ENCODE assay signal across 8 mouse cellular contexts in the genomic region with DNA sequence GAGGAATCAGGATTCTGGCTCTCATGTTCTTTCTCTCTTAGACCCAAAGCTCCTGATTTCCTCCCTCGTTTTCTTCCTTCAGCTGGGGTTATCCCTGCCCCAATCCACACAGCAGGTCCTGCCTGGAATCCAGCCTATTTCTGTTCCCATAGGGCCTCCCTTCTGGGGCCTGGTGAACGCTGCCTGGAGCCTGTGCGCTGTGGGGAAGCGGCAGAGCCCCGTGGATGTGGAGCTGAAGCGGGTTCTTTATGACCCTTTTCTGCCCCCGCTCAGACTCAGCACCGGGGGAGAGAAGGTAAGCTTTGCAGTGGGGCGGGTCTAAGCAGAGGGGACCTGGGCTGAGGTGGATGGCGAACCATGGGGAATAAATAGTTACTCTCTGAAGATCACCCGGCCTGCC. TPM values are rescaled to one million over a fixed set of nuclear protein-coding genes. Genes with fewer than 3 reads are reported as not detected.
DNase-seq lines count a peak whose midpoint lies in the region; ATAC-seq and TF ChIP-seq lines count a peak whose summit lies in the region.

No protein-coding gene starts in this region.

- H3K9ac ChIP-seq in limb, embryonic 12.5 days (replicated peaks) = no peak overlapping the region; the same call in 1 of the 2 replicates

- no peaks in the 10 kb centered on the region for H3K9me3 ChIP-seq in limb, embryonic 12.5 days

- peak overlapping the region; percentile 45 for H3K27ac ChIP-seq in cerebellum, adult 2 months (ENCODE audit: insufficient read depth, low read length)
- H3K27ac ChIP-seq in limb, embryonic 12.5 days = peak overlapping the region; percentile 50; the same call in 1 of the 2 replicates
- no peak overlapping the region for H3K27ac ChIP-seq in thymus, adult 2 months (ENCODE audit: control insufficient read depth, insufficient read depth, low read length)

- peak overlapping the region; percentile 57 for H3K4me3 ChIP-seq in cerebellum, adult 2 months (replicated peaks; ENCODE audit: insufficient read depth, low read depth, low read length)
- peak overlapping the region; percentile 51 for H3K4me3 ChIP-seq in limb, embryonic 12.5 days (replicated peaks)
- H3K4me3 ChIP-seq in thymus, adult 2 months (ENCODE audit: control insufficient read depth, insufficient read depth, low read length) = no peak overlapping the region

- H3K4me1 ChIP-seq in cerebellum, adult 2 months (ENCODE audit: control insufficient read depth, insufficient read depth, low read length) = peaks cover 10% of the 10 kb centered on the region
- H3K4me1 ChIP-seq in limb, embryonic 12.5 days (replicated peaks) = peaks cover 41% of the 10 kb centered on the region
- peaks cover 29% of the 10 kb centered on the region for H3K4me1 ChIP-seq in thymus, adult 2 months (replicated peaks; ENCODE audit: control insufficient read depth, insufficient read depth, low read length)

- peak overlapping the region; percentile 90 for H3K4me2 ChIP-seq in limb, embryonic 12.5 days

- TF ChIP-seq POLR2A in cerebellum, adult 2 months (IDR thresholded peaks at IDR 0.05; ENCODE audit: borderline replicate concordance, insufficient read depth, low read length) = no peak
- TF ChIP-seq POLR2A in thymus, adult 2 months (IDR thresholded peaks at IDR 0.05; ENCODE audit: control insufficient read depth, extremely low read depth, insufficient read depth, low read length, poor library complexity) = no peak

- DNase-seq in cerebellum, adult 2 months = peak in 1 of 2 experiments; percentile 63
- DNase-seq in cerebellum, postnatal 36 days = no peak
- peak; percentile 38 for DNase-seq in right cerebral cortex, postnatal 14 days
- no peak for DNase-seq in right cerebral cortex, adult 18-20 months
- DNase-seq in layer of hippocampus, adult 11-12 months (ENCODE audit: low spot score) = no peak
- DNase-seq in thymus, adult 2 months = no peak
- DNase-seq in left cerebral cortex, postnatal 14 days (ENCODE audit: low spot score in 2 of 2) = no peak

- intact Hi-C loops in left cerebral cortex, postnatal 14 days (cut with DNase I) = loop anchor here (10.0 kb wide), 1 partner anchor 236 kb away; the partner anchor contains the start of gene Bax

- no peaks in the 10 kb centered on the region for H3K36me3 ChIP-seq in limb, embryonic 12.5 days
- no peaks in the 10 kb centered on the region for H3K36me3 ChIP-seq in thymus, adult 2 months (ENCODE audit: control insufficient read depth, insufficient read depth, low read length)

- WGBS in cerebellum, adult 2 months = 32% methylated on average over 11 of the region's 11 CpGs
- 31% methylated on average over 11 of the region's 11 CpGs for WGBS in limb, embryonic 12.5 days
- 58% methylated on average over 11 of the region's 11 CpGs for WGBS in thymus, adult 2 months

- no peak for ATAC-seq in limb, embryonic 12.5 days (ENCODE audit: insufficient number of reproducible peaks, insufficient read depth, low FRiP score, low TSS enrichment, low read depth)

- TF ChIP-seq CTCF in cerebellum, adult 2 months (IDR thresholded peaks at IDR 0.05; ENCODE audit: borderline replicate concordance, insufficient read depth, low read depth, low read length) = no peak
- no peak for TF ChIP-seq CTCF in thymus, adult 2 months (IDR thresholded peaks at IDR 0.05; ENCODE audit: borderline replicate concordance, control insufficient read depth, extremely low read depth, insufficient read depth, low read length, poor library complexity)

- H3K27me3 ChIP-seq in cerebellum, adult 2 months (ENCODE audit: control insufficient read depth, insufficient read depth, low read length) = no peaks in the 10 kb centered on the region
- peaks cover 36% of the 10 kb centered on the region for H3K27me3 ChIP-seq in limb, embryonic 12.5 days
- H3K27me3 ChIP-seq in thymus, adult 2 months (ENCODE audit: control insufficient read depth, insufficient read depth, low read length) = peaks cover 16% of the 10 kb centered on the region; the same call in 1 of the 2 replicates

RNA-seq across cellular contexts. Expression of gene Car11, which starts 1.4 kb away (rescaled TPM):
- 164 and 166 TPM in 2 replicates for polyA plus RNA-seq in cerebellum, adult 2 months (2012; rRNA removed)
- 8.8 and 12.6 TPM in 2 replicates for polyA plus RNA-seq in limb, embryonic 12.5 days (2016; fragmentation: Nextera tagmentation; extraction: Ambion mirVana)
- polyA plus RNA-seq in thymus, adult 2 months (2012; rRNA removed) = 2.2 and 2.7 TPM in 2 replicates
- total RNA-seq in left cerebral cortex, postnatal 14 days (2021) = 100 to 1,000 TPM; 168 to 172 TPM

RNA-seq across cellular contexts. Expression of gene Dbp, which starts 3.8 kb away (rescaled TPM):
- polyA plus RNA-seq in cerebellum, adult 2 months (2012; rRNA removed) = 222 and 239 TPM in 2 replicates
- polyA plus RNA-seq in limb, embryonic 12.5 days (2016; fragmentation: Nextera tagmentation; extraction: Ambion mirVana) = 6.4 and 8.5 TPM in 2 replicates
- polyA plus RNA-seq in thymus, adult 2 months (2012; rRNA removed) = 28.2 and 31.3 TPM in 2 replicates
- 10 to 100 TPM; 68.7 to 83.5 TPM for total RNA-seq in left cerebral cortex, postnatal 14 days (2021)

RNA-seq across cellular contexts. Expression of gene Sec1, which starts 6.9 kb away (rescaled TPM):
- polyA plus RNA-seq in cerebellum, adult 2 months (2012; rRNA removed) = 0.29 and 0.64 TPM in 2 replicates
- polyA plus RNA-seq in limb, embryonic 12.5 days (2016; fragmentation: Nextera tagmentation; extraction: Ambion mirVana) = 0.40 and 0.74 TPM in 2 replicates
- 1.6 and 1.9 TPM in 2 replicates for polyA plus RNA-seq in thymus, adult 2 months (2012; rRNA removed)
- under 1 TPM; 0.20 to 0.30 TPM for total RNA-seq in left cerebral cortex, postnatal 14 days (2021)

RNA-seq across cellular contexts. Expression of gene Rpl18, which starts 14.2 kb away (rescaled TPM):
- polyA plus RNA-seq in cerebellum, adult 2 months (2012; rRNA removed) = 350 and 359 TPM in 2 replicates
- 990 and 1,038 TPM in 2 replicates for polyA plus RNA-seq in limb, embryonic 12.5 days (2016; fragmentation: Nextera tagmentation; extraction: Ambion mirVana)
- 2,384 and 2,707 TPM in 2 replicates for polyA plus RNA-seq in thymus, adult 2 months (2012; rRNA removed)
- 100 to 1,000 TPM; 369 to 389 TPM for total RNA-seq in left cerebral cortex, postnatal 14 days (2021)

RNA-seq across cellular contexts. Expression of gene Sphk2, which starts 16.7 kb away (rescaled TPM):
- polyA plus RNA-seq in cerebellum, adult 2 months (2012; rRNA removed) = 27.7 and 29.3 TPM in 2 replicates
- polyA plus RNA-seq in limb, embryonic 12.5 days (2016; fragmentation: Nextera tagmentation; extraction: Ambion mirVana) = 32.5 TPM in 2 replicates
- 87.4 and 88.1 TPM in 2 replicates for polyA plus RNA-seq in thymus, adult 2 months (2012; rRNA removed)
- 10 to 100 TPM; 28.8 to 32.7 TPM for total RNA-seq in left cerebral cortex, postnatal 14 days (2021)

Comparison
In these comparisons a context has a peak if more than half of its experiments do, and no peak if none do; other contexts are left out.
1. RNA of gene Car11, which starts 1.4 kb away (polyA plus RNA-seq): 164 to 166 TPM in cerebellum, adult 2 months; 8.8 to 12.6 TPM in limb, embryonic 12.5 days and 2.2 to 2.7 TPM in thymus, adult 2 months; every median in the first group is over 10 times any median in the second.